Mouse (Mus musculus) embryonic stem cell, embryonic (primary cell): ENCODE measurements around the gene Ccdc151.

Experiments
- CTCF ChIA-PET, 4 experiments: fragments of 300-600 bp in 2 of 4; fragments of 350-600 bp in 2 of 4; sonication (Branson Sonifier 250); formaldehyde crosslinking; loops; one replicate each; lab custom pipeline; 2022; ENCODE audit warnings: inconsistent platforms in 2 of 4; lab: Charles Lee
- POLR2A ChIA-PET, 4 experiments: fragments of 300-600 bp in 2 of 4; fragments of 350-600 bp in 2 of 4; sonication (Branson Sonifier 250); formaldehyde crosslinking; loops; one replicate each; lab custom pipeline; 2022; ENCODE audit warnings: antibody characterized with exemption in 4 of 4, inconsistent platforms in 1 of 4; lab: Charles Lee

Ccdc151 gene

DNA sequence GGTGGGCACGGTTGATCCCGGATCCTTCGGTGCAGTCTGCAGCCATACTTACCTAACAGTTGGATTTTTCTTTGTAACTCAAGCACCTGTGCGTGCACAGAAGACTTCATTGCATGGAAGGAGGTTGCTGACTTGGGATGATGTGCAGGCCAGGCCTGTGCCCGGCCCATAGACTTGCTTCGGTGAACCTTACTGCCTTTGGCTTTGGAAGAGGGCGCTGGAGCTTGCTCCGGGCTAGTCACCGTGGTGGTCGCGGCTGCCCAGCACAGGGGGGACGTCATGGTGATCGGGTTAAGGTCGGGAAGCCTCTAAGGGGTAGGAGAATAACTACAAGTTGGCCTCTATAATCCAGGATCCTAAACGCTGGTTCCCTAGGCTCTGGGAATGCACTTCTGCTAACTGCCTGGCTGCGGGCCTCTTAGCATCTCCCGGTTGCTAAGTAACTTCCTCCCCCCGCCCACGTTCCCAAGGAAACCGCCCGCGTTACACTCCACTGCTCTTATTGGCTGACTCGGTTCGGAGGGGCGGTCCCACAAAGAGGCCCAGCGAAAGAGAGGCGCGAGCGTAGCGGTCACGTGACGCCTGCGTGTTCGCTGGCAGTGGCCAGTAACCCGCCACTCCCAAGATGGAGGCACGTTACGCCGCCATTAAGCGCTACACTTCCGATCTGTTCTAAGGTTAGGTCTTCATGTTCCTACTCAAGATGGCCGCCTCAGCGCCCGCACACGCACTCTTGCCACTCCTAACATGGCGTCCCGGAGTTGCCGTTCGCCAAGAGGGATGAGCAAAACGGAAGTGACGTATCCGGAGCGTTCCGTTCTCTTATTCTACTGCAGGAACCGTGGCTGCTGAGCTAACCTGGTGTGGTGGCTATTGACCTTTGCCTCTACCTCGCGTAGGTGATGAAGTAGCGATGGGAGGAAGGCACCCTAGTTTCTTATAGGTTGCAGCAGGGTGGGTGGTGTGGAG, at the start of gene Ccdc151, which contains the start of gene Prkcsh:
Ccdc151 (minus strand) TSS at position 441 of the 969 bp plus-strand sequence.
Prkcsh (plus strand) TSS at position 613 of the 969 bp plus-strand sequence.
- ChIA-PET CTCF (interaction anchor here in 2 of 4 experiments (0.5 to 1.4 kb wide), 4 partner anchors 9 to 154 kb away, joined by 3 to 4 read pairs (median 3); partner anchors contain the start of gene Pigyl (in 1 of the 2)), POLR2A (interaction anchor here in 3 of 4 experiments (0.5 to 3.1 kb wide), 19 partner anchors 10 to 910 kb away, joined by 3 to 17 read pairs (median 3); partner anchors contain the start of genes Elavl3 (in 1 of the 3), Gm38431 (in 1 of the 3), Gm49318 (in 1 of the 3) and Ldlr (in 1 of the 3))

DNA sequence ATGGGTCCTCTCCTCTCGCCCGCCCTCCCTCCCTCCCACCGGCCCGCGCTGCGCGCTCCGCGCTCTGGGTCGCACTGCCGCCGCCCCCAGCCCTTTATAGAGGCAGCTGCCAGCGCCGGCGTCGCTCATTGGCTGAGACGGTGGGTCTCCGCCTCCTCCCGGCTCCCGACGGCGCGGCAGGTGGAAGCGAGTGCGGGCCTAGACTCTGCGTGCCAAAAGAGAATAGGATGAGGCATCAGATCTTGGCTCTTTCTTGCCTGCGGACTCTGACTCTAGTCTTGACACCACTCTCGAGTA, 49.5 kb upstream of the Ccdc151 start, which contains the start of gene Elavl3:
Elavl3 (minus strand) TSS at position 66 of the 297 bp plus-strand sequence.
- CTCF ChIA-PET, result interaction anchor here in 2 of 4 experiments (0.6 kb wide), 3 partner anchors 66 to 328 kb away, joined by 4 to 5 read pairs (median 4); no protein-coding TSS in a partner anchor
- POLR2A ChIA-PET, result interaction anchor here in 3 of 4 experiments (0.6 to 3.9 kb wide), 29 partner anchors 8 to 1290 kb away, joined by 3 to 24 read pairs (median 4); partner anchors contain the start of genes Ecsit (in 1 of the 3), Gm49318 (in 1 of the 3), Ldlr (in 1 of the 3) and Pigyl (in 1 of the 3)

DNA sequence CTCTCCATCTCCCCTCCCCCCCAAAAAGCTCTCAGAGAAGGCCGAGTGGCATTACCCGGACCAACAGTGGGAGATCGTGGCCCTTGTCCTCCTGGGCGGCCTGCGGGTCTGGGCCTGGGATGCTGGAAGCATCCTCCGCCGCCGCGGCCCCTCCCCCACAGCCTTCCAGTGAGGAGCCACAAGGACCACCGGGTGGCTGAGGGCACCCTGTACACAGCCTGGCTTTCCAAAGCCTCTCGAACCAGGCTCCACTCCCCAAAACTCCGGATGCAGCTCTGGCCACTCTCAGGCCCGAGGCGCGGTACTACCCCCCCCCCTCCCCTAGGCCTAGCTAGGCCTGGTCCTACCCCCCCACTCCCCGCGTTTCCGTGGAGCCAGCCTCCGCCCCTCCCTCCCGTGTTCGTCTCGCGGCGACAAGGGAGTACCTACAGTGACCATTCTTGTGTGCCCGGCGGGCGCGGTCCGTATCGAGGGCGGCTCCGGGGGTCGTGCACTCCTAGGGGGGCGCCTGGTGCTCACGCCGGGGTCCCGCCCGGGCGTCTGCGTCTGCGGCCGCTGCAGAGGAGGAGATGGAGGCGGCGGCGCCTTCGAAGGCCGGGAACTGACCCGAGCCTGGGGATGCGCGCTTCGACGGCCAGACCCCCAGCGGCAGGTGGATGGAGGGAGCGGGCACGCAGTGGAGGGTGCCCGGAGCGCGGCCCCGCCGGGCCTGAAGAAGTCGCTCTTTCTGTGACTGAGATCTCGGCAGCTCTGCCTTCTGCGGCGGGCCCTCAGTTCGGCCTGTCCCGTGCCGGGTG, 48.9 kb upstream of the Ccdc151 start:
- ChIA-PET POLR2A (interaction anchor here (0.6 to 3.9 kb wide), 53 partner anchors 10 to 1289 kb away, joined by 3 to 24 read pairs (median 4); partner anchors contain the start of genes Ccdc159 (in 2 of the 4), Ecsit (in 2 of the 4), Tmem205 (in 2 of the 4) and 9530077C05Rik (in 1 of the 4)), CTCF (interaction anchor here in 3 of 4 experiments (0.6 to 1.5 kb wide), 4 partner anchors 34 to 427 kb away, joined by 3 to 5 read pairs (median 4); partner anchors contain the start of gene Ecsit (in 1 of the 3))

DNA sequence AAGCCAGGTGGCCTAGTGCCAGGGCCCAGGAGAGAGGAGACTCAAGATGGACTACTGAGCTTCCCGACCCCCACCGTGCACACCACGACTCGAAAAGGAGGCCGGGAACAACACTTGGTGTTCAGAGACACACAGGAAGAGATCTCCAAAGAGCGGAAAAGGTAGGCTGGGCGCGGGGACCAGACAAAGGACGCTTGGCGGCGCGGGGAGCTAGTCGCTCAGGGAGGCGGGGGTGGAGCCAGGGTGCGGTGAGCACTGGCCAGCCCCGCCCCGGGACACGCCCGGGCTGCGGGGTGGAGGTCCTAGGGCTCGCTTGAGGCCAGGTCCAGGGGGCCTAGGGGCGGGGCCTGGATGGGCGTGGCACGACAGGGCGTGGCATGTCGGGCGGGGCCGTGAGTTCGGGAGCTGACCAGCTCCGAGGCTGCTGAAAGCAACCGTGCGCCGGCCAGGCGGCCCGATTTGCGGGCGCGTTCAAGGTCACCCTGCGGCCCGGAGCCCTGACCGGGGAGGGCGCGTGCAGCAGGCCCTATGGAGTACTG, 48.0 kb upstream of the Ccdc151 start:
- POLR2A ChIA-PET, result interaction anchor here (0.5 to 3.9 kb wide), 62 partner anchors 9 to 676 kb away, joined by 3 to 24 read pairs (median 4); partner anchors contain the start of genes Ecsit (in 3 of the 4), Ccdc159 (in 2 of the 4), Tmem205 (in 2 of the 4) and 9530077C05Rik (in 1 of the 4)
- CTCF ChIA-PET, result interaction anchor here in 2 of 4 experiments (0.7 to 1.5 kb wide), 6 partner anchors 20 to 181 kb away, joined by 3 to 5 read pairs (median 3); partner anchors contain the start of genes Gm49318 (in 2 of the 2), Ecsit (in 1 of the 2) and Zfp653 (in 1 of the 2)

DNA sequence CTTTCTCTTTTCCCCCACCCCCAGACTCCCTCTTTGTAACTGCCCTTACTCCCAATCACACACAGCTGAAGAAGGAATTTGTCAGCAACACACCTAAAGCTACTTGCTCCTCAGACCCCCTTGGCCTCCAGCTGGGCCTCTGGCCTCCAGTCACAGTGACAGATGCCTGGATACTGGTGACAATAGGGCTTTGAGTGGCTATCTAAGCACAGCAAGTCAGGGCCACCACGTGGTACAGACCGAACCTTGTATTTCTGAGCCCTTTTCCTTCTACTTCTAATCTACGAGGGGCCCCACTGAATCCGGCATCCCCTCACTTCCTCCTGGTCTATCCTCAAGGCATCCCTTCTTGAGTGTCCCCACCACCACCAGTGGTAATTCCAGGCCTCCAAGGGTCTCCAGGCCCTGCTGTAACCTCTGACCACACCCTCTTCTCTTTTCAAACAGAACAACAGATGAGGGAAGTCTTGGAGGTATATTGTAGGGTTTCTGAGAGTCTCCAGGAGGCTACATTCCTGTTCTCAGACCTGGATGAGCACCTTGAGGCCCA, 47.4 kb upstream of the Ccdc151 start:
- ChIA-PET POLR2A (interaction anchor here in 3 of 4 experiments (0.5 to 3.9 kb wide), 57 partner anchors 9 to 676 kb away, joined by 3 to 24 read pairs (median 4); partner anchors contain the start of genes Ccdc159 (in 2 of the 3), Ecsit (in 2 of the 3), Tmem205 (in 2 of the 3) and 9530077C05Rik (in 1 of the 3)), CTCF (interaction anchor here in 3 of 4 experiments (0.5 to 1.5 kb wide), 8 partner anchors 8 to 181 kb away, joined by 3 to 5 read pairs (median 3); partner anchors contain the start of genes Gm49318 (in 2 of the 3), Ecsit (in 1 of the 3) and Zfp653 (in 1 of the 3))

DNA sequence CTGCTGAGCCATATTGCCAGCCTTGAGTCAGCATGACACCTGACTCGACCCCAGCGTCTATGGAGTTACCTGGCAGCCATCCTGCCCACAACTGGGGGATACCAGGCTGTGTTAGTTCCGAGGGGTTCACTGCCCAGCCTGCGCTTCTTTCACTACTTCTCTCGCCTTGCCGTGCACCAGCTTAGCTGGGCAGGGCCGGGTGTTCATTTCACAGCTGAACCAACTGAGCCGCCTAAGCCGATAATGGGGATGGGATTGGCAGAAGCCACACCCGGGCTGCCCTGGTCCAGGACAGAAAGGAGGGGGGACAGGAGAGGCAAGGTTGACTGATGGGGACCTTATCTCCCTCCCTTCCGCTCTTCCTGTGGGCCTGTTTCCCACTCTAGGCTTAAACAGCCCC, 46.9 kb upstream of the Ccdc151 start:
- ChIA-PET CTCF (interaction anchor here in 2 of 4 experiments (0.5 to 1.5 kb wide), 3 partner anchors 8 to 47 kb away, joined by 3 to 5 read pairs (median 3); no protein-coding TSS in a partner anchor), POLR2A (interaction anchor here in 2 of 4 experiments (0.6 to 3.9 kb wide), 14 partner anchors 8 to 179 kb away, joined by 3 to 24 read pairs (median 4); no protein-coding TSS in a partner anchor)

DNA sequence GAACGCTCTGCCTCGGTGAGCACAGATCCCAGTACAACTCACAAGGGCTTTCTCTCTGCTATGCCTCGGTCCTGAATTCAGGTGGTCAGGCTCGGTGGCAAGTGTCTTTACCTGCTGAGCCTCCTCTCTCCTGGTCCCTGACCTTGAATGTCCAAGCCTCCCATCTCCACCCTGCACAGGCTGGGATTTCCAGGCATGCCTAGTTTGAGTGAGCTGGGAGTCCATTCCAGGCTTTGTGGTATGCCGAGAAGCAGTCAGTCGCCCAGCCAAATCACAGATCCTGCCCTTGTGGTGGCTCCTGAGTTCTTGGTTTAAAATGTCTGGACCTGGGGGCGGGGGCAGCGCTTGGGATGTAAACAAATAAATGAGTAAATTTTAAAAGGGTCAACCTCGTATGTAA, 44.9 kb upstream of the Ccdc151 start:
- ChIA-PET POLR2A (interaction anchor here in 2 of 4 experiments (0.7 to 1.3 kb wide), 4 partner anchors 23 to 120 kb away, joined by 3 to 8 read pairs (median 3); partner anchors contain the start of genes Ccdc159 (in 1 of the 2), Gm49318 (in 1 of the 2), Pigyl (in 1 of the 2) and Tmem205 (in 1 of the 2)), CTCF (interaction anchor here in 3 of 4 experiments (0.6 to 1.1 kb wide), 3 partner anchors 96 to 1195 kb away, joined by 3 to 5 read pairs (median 3); no protein-coding TSS in a partner anchor)

DNA sequence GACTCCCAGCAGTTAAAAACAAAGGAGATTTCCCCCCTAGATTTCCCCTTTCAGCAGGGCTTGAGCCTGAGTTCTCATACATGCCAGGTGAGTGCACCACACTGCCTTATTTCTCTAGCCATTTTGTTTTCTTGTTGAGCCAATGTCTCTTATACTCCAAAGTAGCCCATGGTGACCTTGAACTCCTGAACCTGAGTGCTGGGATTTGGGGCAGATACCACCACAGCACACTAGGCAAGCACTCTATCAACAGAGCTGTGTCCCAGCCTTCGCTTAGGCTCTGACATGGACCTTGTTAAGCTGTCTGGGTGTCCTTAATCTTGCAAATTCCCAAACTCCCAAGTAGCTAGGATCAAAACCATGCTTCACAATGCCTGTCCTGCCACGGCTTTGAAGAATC, 39.4 kb upstream of the Ccdc151 start:
- POLR2A ChIA-PET, result interaction anchor here in 3 of 4 experiments (0.9 to 4.8 kb wide), 7 partner anchors 9 to 35 kb away, joined by 3 to 24 read pairs (median 3); partner anchors contain the start of gene Elavl3 (in 1 of the 3)
- CTCF ChIA-PET, result interaction anchor here in 3 of 4 experiments (0.6 to 1.1 kb wide), 5 partner anchors 8 to 819 kb away, joined by 3 to 4 read pairs (median 3); no protein-coding TSS in a partner anchor

DNA sequence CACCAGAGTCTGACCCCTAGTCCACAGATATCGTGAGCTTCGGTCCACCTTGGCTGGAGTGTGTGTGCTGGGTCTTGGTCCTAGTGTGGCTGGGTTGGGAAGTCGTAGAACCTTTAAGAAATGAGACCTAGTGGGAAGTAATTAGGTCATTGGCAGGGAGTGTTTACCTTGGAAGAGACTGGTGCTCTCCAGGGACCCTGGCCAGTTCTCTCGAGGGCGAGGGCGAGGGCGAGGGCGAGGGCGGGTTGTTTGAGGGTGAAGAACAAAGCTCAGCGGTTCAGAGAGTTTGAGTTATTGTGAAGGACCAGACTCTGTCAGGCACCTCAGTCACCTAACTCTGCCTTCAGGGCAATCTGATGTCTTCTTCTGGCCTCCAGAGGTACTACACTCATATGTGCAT, 35.4 kb upstream of the Ccdc151 start:
- POLR2A ChIA-PET, result interaction anchor here in 1 of 4 experiments (0.7 to 1.0 kb wide), 4 partner anchors 12 to 53 kb away, joined by 3 to 5 read pairs (median 3); no protein-coding TSS in a partner anchor
- CTCF ChIA-PET, result no interaction called here

DNA sequence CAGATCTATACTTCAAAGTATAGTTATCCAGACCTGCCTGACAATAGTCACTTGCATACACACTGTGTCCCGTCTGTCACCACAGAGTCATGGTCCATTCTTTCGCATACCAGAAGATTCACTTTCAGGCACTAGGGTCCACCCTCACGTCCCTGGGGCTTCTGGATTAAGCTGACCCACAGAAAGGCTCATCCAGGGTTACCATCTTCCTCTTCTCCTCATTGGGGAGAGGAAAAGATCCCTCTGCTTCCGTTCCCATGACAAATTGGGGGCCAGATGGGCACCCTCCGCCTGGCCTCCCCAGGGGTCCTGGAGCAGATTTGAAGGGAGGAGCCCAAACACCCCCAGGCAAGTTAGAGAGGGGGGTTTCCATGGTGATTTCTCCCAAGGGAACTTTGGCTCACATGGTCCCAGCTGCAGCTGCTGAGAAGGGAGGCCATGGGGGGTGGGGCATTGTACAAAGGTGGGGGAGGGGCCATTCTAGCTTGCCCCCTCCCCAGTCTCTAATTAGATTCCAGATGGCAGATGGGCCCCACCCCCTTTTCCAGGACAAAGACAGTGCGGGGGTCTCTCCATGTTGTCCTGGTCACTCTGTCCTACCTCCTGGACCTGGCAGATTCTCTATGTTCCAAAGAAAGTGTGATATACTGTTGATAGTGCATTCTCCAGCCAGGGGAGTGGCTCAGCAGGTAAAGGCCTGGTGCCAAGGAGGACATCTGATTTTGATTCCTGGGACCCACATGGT, 33.0 kb upstream of the Ccdc151 start:
- CTCF ChIA-PET, result interaction anchor here in 2 of 4 experiments (0.5 to 1.1 kb wide), 2 partner anchors 26 to 120 kb away, joined by 3 to 4 read pairs; no protein-coding TSS in a partner anchor
- POLR2A ChIA-PET, result interaction anchor here in 1 of 4 experiments (1.1 to 1.7 kb wide), 2 partner anchors 10 to 15 kb away, joined by 3 to 5 read pairs; no protein-coding TSS in a partner anchor

DNA sequence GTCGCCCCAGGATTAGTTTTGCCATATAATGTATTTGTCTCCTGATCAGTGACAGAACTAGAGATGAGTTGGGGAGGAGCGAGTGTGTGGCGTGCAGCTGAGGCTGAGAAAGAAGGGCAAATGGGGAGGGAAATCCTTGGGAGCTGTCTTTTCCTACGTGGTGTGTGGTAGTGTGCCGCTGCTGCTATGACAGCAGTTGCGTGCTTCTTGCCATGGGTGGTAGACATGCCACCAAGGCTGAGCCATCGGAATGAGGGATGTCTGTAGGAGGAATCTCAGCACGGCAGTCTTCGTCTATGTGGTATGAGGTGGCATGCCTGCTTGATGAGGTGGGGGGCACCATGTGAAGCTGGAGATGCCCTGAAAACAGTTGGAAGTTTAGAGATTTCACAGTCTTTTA, 28.0 kb upstream of the Ccdc151 start:
- ChIA-PET POLR2A (interaction anchor here in 1 of 4 experiments (1.4 to 1.5 kb wide), 2 partner anchors 26 to 87 kb away, joined by 3 to 4 read pairs; partner anchors contain the start of gene Elof1), CTCF (interaction anchor here in 1 of 4 experiments (0.5 kb wide), 1 partner anchor 1451 kb away, joined by 7 read pairs; no protein-coding TSS in a partner anchor)

DNA sequence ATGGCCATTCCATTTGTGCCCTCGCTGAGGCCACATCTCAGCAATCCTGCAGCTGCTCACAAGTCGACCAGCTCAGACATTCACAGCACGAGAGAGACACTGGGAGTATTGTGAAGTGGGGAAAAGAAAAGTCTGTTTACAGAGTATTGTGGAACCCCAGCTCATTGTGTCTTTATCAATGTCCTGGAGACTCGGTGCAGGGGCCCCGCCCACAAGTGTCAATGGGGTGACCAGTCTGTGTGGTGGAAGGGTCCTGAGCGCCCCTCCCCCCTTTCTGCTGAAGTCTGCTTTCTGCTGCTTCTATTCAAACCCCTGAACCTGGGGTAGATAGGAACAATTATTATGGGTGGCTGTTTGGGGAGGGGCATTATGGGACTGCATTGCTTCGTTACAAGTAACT, 26.0 kb upstream of the Ccdc151 start:
- ChIA-PET POLR2A (interaction anchor here in 3 of 4 experiments (0.6 to 1.6 kb wide), 7 partner anchors 9 to 83 kb away, joined by 3 to 6 read pairs (median 3); no protein-coding TSS in a partner anchor), CTCF (interaction anchor here in 2 of 4 experiments (0.5 to 0.6 kb wide), 3 partner anchors 9 to 154 kb away, joined by 3 to 5 read pairs (median 3); no protein-coding TSS in a partner anchor)

DNA sequence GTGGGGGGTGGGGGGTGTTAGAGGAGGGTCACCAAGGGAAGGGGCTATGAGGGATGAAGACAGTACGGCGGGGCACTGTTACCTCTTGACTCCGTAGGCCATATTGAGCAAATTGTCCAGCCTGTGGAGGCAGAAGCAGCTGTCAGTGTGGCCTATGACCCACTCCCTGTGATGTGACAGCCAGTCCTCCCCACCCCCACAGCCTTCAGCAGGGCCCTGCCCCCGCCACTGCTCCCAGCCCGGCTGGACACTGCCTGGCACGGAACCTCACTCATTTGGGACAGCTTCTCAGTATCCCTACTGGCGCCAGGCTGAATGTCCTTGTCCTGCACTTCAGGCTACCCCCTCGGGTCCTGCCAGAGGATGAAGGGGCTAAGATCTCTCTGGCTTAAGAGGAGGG, 22.2 kb upstream of the Ccdc151 start:
- CTCF ChIA-PET, result interaction anchor here in 2 of 4 experiments (0.6 to 1.1 kb wide), 2 partner anchors 36 to 43 kb away, joined by 3 read pairs; no protein-coding TSS in a partner anchor

DNA sequence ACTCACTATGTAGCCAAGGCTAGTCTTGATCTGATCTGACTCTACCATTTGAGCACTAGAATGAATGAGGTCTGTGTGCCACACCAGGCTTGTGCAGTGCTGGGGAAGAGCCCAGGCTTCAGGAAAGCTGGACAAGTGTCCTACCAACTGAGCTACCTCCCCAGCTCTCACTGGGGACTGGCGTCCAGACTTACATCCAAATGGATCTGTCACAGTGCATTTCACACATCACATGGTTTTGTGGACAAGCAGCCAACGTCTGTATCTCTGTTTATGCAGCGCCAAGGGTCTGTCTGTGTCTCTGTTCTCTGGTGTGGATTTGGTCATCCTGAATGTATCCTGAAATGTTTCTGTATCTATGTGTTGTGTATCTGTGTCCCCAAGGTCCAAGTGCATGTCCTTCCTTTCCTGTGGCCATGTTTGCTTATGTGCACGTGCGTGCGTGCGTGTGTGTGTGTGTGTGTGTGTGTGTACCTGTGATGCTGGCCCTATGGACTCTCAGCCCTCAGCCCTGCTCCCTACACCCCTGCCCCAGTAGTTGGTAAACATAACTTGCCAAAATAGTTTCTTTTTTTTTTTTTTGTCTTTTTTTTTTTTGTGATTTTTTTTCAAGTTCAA, 14.9 kb upstream of the Ccdc151 start:
- CTCF ChIA-PET, result no interaction called here
- POLR2A ChIA-PET, result interaction anchor here in 2 of 4 experiments (1.0 kb wide), 2 partner anchors 11 to 37 kb away, joined by 3 to 4 read pairs; no protein-coding TSS in a partner anchor

More for the DNA sequence above, 22.2 kb upstream of the Ccdc151 start:
- POLR2A ChIA-PET, result interaction anchor here in 2 of 4 experiments (0.7 to 2.1 kb wide), 8 partner anchors 14 to 60 kb away, joined by 3 to 7 read pairs (median 4); no protein-coding TSS in a partner anchor
